Mouse (Mus musculus): Measurements from ENCODE around the gene Mef2c. TPM values are rescaled to one million over a fixed set of nuclear protein-coding genes. Genes with fewer than 3 reads are reported as not detected.

Gene Mef2c
- total RNA-seq, 2 experiments from 2014 or later = 114 to 128 TPM

- DNase-seq (ENCODE audit: extremely low spot score in 1 of 2, low spot score in 1 of 2) = no peak
Observed at GRCm38 (mm10) chr13:83567681-83568080, 63.8 kb downstream of the Mef2c start.

GRCm38 (mm10) chr13:83568759-83569256, 65.0 kb downstream of the Mef2c start:
- DNase-seq (ENCODE audit: extremely low spot score in 1 of 2, low spot score in 1 of 2) = no peak

GRCm38 (mm10) chr13:83571973-83572447, 68.2 kb downstream of the Mef2c start:
- DNase-seq (ENCODE audit: extremely low spot score in 1 of 2, low spot score in 1 of 2) = no peak

GRCm38 (mm10) chr13:83572469-83572868, 68.6 kb downstream of the Mef2c start:
- DNase-seq (ENCODE audit: extremely low spot score in 1 of 2, low spot score in 1 of 2) = no peak

- no peak for DNase-seq (ENCODE audit: extremely low spot score in 1 of 2, low spot score in 1 of 2)
Observed at GRCm38 (mm10) chr13:83573327-83573726, 69.5 kb downstream of the Mef2c start.

- no peak for DNase-seq (ENCODE audit: extremely low spot score in 1 of 2, low spot score in 1 of 2)
Observed at GRCm38 (mm10) chr13:83573855-83574583, 70.2 kb downstream of the Mef2c start.

- no peak for DNase-seq (ENCODE audit: extremely low spot score in 1 of 2, low spot score in 1 of 2)
Observed at GRCm38 (mm10) chr13:83574866-83575265, 71.0 kb downstream of the Mef2c start.

- no peak for DNase-seq (ENCODE audit: extremely low spot score in 1 of 2, low spot score in 1 of 2)
Observed at GRCm38 (mm10) chr13:83579410-83579809, 75.6 kb downstream of the Mef2c start.

- DNase-seq (ENCODE audit: extremely low spot score in 1 of 2, low spot score in 1 of 2) = no peak
Observed at GRCm38 (mm10) chr13:83580856-83581255, 77.0 kb downstream of the Mef2c start.

GRCm38 (mm10) chr13:83582564-83582963, 78.7 kb downstream of the Mef2c start:
- no peak for DNase-seq (ENCODE audit: extremely low spot score in 1 of 2, low spot score in 1 of 2)

GRCm38 (mm10) chr13:83583881-83584280, 80.0 kb downstream of the Mef2c start:
- DNase-seq (ENCODE audit: extremely low spot score in 1 of 2, low spot score in 1 of 2) = no peak

GRCm38 (mm10) chr13:83585359-83585758, 81.5 kb downstream of the Mef2c start:
- DNase-seq (ENCODE audit: extremely low spot score in 1 of 2, low spot score in 1 of 2) = no peak

GRCm38 (mm10) chr13:83588186-83588585, 84.4 kb downstream of the Mef2c start:
- DNase-seq (ENCODE audit: extremely low spot score in 1 of 2, low spot score in 1 of 2) = no peak

- no peak for DNase-seq (ENCODE audit: extremely low spot score in 1 of 2, low spot score in 1 of 2)
Observed at GRCm38 (mm10) chr13:83590886-83591285, 87.1 kb downstream of the Mef2c start.

GRCm38 (mm10) chr13:83595429-83595828, 91.6 kb downstream of the Mef2c start:
- DNase-seq (ENCODE audit: extremely low spot score in 1 of 2, low spot score in 1 of 2) = no peak

- no peak for DNase-seq (ENCODE audit: extremely low spot score in 1 of 2, low spot score in 1 of 2)
Observed at GRCm38 (mm10) chr13:83596989-83597738, 93.3 kb downstream of the Mef2c start.

GRCm38 (mm10) chr13:83597739-83598210, 93.9 kb downstream of the Mef2c start:
- no peak for DNase-seq (ENCODE audit: extremely low spot score in 1 of 2, low spot score in 1 of 2)

- DNase-seq (ENCODE audit: extremely low spot score in 1 of 2, low spot score in 1 of 2) = no peak
Observed at GRCm38 (mm10) chr13:83600301-83600700, 96.5 kb downstream of the Mef2c start.

GRCm38 (mm10) chr13:83601741-83602140, 97.9 kb downstream of the Mef2c start:
- DNase-seq (ENCODE audit: extremely low spot score in 1 of 2, low spot score in 1 of 2) = no peak

- DNase-seq (ENCODE audit: extremely low spot score in 1 of 2, low spot score in 1 of 2) = no peak
Observed at GRCm38 (mm10) chr13:83603373-83604265, 99.8 kb downstream of the Mef2c start.
